ENCODE assay signal across 9 mouse cellular contexts in the genomic region with DNA sequence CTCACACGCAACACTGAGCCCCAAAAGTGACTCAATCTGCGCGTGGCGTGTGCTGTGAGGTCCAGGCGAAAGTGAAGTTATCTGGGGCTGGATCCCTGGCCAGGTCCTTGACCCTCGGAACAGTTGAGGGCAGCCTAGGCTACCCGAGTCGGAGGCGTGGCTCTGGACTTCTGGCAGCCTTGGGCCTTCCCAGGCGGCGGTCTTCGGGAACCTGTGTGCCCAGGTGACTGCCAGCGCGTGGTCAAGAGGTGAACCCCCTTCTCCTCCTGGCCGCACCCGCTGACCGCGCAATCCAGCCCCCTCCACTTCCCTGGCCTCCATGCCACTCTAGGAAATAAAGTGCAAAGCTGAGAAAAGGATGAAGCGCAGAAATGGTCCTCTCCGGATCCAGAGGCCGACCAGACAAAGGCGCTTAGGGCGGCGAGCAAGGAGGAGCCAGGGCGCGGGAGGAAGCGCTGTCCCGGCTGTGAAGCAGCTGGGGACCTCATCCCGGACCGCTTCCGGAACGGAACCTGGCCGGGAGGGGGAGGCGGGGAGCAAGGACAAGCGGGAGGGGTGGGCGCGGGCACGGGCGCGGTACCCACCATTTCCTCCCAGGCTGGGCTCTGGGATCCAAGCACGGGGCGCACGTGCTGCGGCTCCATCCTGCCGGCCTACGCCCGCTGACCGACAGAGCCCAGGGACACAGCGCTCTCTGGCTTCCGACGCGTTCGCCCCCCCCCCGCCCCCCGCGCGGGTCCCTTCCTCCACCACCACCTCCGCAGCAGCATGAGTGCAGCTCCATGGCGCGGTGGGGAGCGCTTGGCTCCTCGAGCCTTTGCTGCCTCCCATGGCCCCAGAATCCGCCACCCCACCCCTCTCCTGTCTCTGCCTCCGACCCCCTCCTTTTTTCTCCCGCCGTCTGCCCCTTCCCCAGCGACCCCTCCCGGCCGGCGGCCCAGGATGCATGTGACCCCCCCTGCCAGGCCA. TPM values are rescaled to one million over a fixed set of nuclear protein-coding genes. Genes with fewer than 3 reads are reported as not detected.
DNase-seq lines count a peak whose midpoint lies in the region; ATAC-seq lines count a peak whose summit lies in the region.
"Not testable (repeated sequence)": the region's sequence is repeated elsewhere in the genome, so short reads cannot be mapped to it uniquely, and the experiment has no call there.
"Had no signal": no experiment of that assay in that cellular context is flagged by ENCODE, and none has a peak within 500 bp of the region (broad histone marks: within the 10 kb centered on the region; RNA-seq: fewer than 3 reads in every experiment).

TSS of gene Gm10406 (minus strand) at position 669 of the 969 bp plus-strand sequence.

- H3K4me1 ChIP-seq in embryonic facial prominence, embryonic 15.5 days; intestine, embryonic 15.5 days (replicated peaks); lung, embryonic 16.5 days (replicated peaks; ENCODE audit: control insufficient read depth, insufficient read depth, low read length): not testable (repeated sequence)

- not testable (repeated sequence) for H3K9me3 ChIP-seq in embryonic facial prominence, embryonic 15.5 days (replicated peaks); intestine, embryonic 15.5 days; lung, embryonic 16.5 days (ENCODE audit: control insufficient read depth, low read length)

- peak within 1 kb of the TSS; percentile 44 for H3K4me3 ChIP-seq in embryonic facial prominence, embryonic 15.5 days (replicated peaks)
- H3K4me3 ChIP-seq in intestine, embryonic 15.5 days (replicated peaks) = peak within 1 kb of the TSS; percentile 46
- peak within 1 kb of the TSS; percentile 47 for H3K4me3 ChIP-seq in lung, embryonic 16.5 days (ENCODE audit: low read length)

- peak; percentile 17 for DNase-seq in adrenal gland, adult 2 months
- DNase-seq in heart, adult 9 months (ENCODE audit: low spot score in 2 of 2) = peak; percentile 42 to 68
- peak; percentile 4 to 18 for DNase-seq in left cerebral cortex, adult 18-20 months (ENCODE audit: low spot score in 2 of 2)
- peak; percentile 1 for DNase-seq in ovary, postnatal 10 days (ENCODE audit: low spot score)
- DNase-seq in thymus, postnatal 25 days = peak; percentile 2

- peak within 1 kb of the TSS; percentile 93 for H3K4me2 ChIP-seq in embryonic facial prominence, embryonic 15.5 days (replicated peaks)
- H3K4me2 ChIP-seq in intestine, embryonic 15.5 days (replicated peaks) = peak within 1 kb of the TSS; percentile 90
- peak within 1 kb of the TSS; percentile 67 for H3K4me2 ChIP-seq in lung, embryonic 16.5 days (ENCODE audit: low read depth, low read length)

- H3K27ac ChIP-seq in embryonic facial prominence, embryonic 15.5 days (replicated peaks); intestine, embryonic 15.5 days: not testable (repeated sequence)
- H3K27ac ChIP-seq in lung, embryonic 16.5 days (ENCODE audit: low read length) = peak within 1 kb of the TSS; percentile 52; the same call in 1 of the 2 replicates

- ATAC-seq in embryonic facial prominence, embryonic 15.5 days (ENCODE audit: insufficient number of reproducible peaks, low FRiP score, low TSS enrichment, low read depth); intestine, embryonic 15.5 days; lung, embryonic 16.5 days (ENCODE audit: low read depth): not testable (repeated sequence)

- under 1% methylated on average over 37 of the region's 70 CpGs for WGBS in embryonic facial prominence, embryonic 15.5 days
- WGBS in intestine, embryonic 15.5 days = under 1% methylated on average over 40 of the region's 70 CpGs
- WGBS in lung, embryonic 16.5 days = 3% methylated on average over 35 of the region's 70 CpGs

- H3K9ac ChIP-seq in embryonic facial prominence, embryonic 15.5 days = not testable (repeated sequence)
- 0 out of 2 replicates have a peak within 1 kb of the TSS, but pooled peaks have one; percentile 32 for H3K9ac ChIP-seq in intestine, embryonic 15.5 days
- H3K9ac ChIP-seq in lung, embryonic 16.5 days (ENCODE audit: low read length) = peak within 1 kb of the TSS; percentile 54

- not testable (repeated sequence) for H3K27me3 ChIP-seq in embryonic facial prominence, embryonic 15.5 days; intestine, embryonic 15.5 days (replicated peaks); lung, embryonic 16.5 days (ENCODE audit: control insufficient read depth, insufficient read depth, low read depth, low read length)

- H3K36me3 ChIP-seq in embryonic facial prominence, embryonic 15.5 days; intestine, embryonic 15.5 days; lung, embryonic 16.5 days (ENCODE audit: control insufficient read depth, insufficient read depth, low read length): not testable (repeated sequence)

RNA-seq across cellular contexts. Expression of gene Gm10406, which starts in this region (rescaled TPM):
- total RNA-seq in adrenal gland, adult 2 months (2021) = not detected
- not detected in 2 replicates for polyA plus RNA-seq in adrenal gland, adult 2 months (2012; rRNA removed)
- polyA plus RNA-seq in embryonic facial prominence, embryonic 15.5 days (2015; fragmentation: Nextera tagmentation; extraction: Ambion mirVana) = 0.56 and 0.59 TPM in 2 replicates
- 0.30 and 0.31 TPM in 2 replicates for polyA plus RNA-seq in intestine, embryonic 15.5 days (2015; fragmentation: Nextera tagmentation; extraction: Ambion mirVana)
- under 1 TPM in 1 of 2 experiments, not detected in 1; 0.40 TPM for total RNA-seq in left cerebral cortex, adult 18-20 months (2021)
- polyA plus RNA-seq in lung, embryonic 16.5 days (2015; fragmentation: Nextera tagmentation; extraction: Ambion mirVana) = 0.34 and 0.36 TPM in 2 replicates
- polyA plus RNA-seq: spleen, adult 2 months had no signal

Comparison
In these comparisons a context has a peak if more than half of its experiments do, and no peak if none do; other contexts are left out.
1. Peak in DNase-seq in adrenal gland, adult 2 months; RNA of the gene not detected or under 1 TPM.
2. Peak in DNase-seq in left cerebral cortex, adult 18-20 months; RNA of the gene not detected or under 1 TPM.
3. DNase-seq: peak in every context shown above with its lines; median percentile 55 in heart, adult 9 months; 17 in adrenal gland, adult 2 months; 11 in left cerebral cortex, adult 18-20 months; 2 in thymus, postnatal 25 days; 1 in ovary, postnatal 10 days.